Mouse (Mus musculus) R1 (cell line): ENCODE data around the gene Sh3gl1.

ENCODE experiments used
- DNase-seq: peaks from one replicate; pipeline ENCODE4 v3.0.0-alpha.2; 2018; ENCODE audit warnings: low read depth, low spot score

The Sh3gl1 gene

DNA sequence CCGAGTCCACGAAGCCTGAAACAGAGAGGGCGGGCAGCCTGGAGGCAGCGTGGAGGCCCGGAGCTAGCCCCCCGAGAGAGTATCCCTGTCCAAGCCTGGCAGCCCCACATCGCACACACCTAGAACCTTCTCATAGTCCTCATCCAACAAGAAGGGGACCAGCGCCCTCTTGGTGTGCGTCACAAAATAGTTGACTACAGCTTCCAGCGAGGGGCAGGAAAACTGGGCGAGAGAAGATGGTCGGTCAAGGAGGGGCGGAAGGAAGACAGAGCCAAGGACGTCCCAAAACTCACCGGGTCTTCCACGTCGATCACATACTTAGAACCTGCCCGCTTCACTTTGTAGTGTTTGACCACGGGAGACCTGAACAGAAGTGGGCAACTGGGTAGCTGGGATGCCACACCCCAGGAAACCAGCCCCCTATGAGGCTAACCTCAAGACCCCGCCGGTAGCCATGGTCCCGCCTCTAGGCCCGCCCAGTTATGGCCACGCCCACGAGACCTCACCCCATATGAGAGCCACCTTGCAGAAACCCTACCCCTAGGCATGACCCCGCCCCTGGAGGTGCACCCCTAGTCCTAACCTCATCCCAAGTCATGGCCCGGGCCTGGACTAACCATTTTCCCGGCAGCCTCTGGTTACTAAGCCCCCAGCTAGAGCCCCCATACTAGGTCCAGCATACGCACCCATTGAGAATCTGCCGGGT, 36.5 kb downstream of the Sh3gl1 start:
- DNase-seq = peak; percentile 87

DNA sequence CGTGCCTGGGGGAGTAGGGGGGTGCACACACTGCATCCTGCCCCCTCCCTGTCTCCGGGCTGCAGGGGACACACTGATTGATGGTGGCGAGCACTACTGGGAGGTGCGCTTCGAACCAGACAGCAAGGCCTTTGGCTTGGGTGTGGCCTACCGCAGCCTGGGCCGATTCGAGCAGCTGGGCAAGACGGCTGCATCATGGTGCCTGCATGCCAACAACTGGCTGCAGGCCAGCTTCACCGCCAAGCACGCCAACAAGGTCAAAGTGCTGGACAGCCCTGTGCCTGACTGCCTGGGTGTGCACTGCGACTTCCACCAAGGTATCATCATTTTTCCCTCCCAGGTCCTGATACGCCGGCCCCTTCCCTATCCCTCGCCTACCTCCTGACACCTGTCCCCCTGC, 40.4 kb downstream of the Sh3gl1 start:
- DNase-seq = no peak

DNA sequence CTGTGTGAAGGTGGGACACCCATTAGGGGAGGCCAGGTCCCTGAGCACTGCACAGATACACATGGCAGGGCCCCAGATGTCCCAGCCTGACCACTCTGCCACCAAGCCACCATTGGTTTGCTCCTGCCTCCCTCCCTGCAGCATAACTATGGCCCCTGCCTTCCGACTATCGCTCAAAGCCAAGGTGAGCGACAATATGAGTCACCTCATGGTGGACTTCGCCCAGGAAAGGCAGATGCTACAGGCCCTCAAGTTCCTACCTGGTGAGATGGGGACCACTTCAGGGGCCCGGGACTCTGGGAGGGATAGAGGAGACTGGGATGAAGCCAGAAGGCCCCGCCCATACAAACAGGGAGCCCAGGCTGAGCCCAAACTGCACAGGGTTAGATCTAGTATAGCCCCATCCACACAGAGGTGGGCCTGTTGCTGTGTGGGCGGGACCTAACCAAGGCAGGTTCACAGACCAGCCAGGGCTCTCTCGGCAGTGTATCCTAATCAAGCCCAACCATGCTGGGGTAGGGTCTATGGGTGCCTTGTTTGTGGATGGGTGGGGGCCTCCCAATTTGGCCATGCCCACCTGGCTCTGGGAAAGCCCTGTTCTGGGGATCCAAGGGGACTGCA, 46.0 kb downstream of the Sh3gl1 start:
- DNase-seq = peak; percentile 41

DNA sequence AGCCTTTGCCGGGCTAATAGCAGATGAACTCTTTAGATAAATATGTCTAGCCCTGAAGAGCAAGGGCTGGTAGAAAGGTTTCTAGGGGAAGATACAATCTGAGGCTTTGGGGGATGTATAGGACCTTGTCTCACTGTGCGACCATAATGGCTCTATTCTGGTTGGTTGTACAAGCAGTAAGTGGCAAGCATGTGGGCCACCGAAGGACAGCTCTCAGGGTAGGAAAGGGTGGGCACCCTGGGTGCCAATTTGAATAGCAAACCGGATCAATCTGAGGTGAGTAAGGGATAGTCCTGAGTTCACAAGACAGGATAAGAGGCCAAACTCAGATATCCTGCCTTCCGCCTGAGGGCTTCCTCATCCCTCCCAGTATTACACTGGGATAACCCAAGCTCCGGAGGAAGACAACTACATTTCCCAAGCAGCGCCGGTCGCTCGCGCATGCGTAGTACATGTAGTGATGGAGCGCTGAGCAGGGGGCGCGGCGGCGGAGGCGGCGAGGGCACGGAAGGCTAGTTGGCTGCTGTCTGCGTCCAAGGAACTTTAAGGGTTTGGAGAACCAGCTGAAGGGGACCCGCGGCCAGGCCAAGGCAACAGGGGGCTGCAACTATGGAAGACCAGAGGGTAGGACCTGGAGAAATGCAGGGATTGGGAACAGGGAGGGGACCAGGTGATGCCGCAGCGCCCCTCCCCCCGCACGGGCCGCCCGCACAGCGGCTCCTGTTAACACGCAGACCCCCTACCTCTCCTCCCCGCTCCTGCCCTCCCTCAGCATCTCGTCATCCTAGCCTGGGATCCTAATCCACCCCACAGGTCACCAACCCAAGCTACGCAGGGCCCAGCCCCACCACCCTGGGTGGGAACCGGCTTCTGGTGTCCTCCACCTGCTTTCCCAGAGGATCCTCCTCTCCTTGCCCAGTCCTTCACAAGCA, 50.1 kb downstream of the Sh3gl1 start, which contains the start of gene Fsd1:
Gene Fsd1 (plus strand): TSS at position 480 of the 932 bp plus-strand sequence.
- peak; percentile 81 for DNase-seq

DNA sequence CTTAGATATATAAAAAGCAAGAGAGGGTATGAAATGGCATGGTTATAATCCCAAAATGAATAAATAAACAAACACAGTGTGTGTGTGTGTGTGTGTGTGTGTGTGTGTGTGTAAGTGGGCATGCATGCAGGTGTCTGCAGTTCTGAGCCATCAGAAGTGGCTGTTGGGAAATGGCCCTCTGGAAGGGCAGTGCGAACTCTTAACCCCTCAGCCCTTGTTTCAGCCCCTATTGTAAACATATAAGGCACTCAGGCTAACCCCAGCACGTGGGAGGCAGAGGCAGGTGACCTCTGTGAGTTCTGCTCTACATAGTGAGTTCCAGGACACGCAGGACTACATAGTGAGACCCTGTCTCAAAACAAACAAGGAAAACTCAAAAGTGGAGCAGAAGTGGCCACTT, 59.1 kb downstream of the Sh3gl1 start:
- DNase-seq = no peak

DNA sequence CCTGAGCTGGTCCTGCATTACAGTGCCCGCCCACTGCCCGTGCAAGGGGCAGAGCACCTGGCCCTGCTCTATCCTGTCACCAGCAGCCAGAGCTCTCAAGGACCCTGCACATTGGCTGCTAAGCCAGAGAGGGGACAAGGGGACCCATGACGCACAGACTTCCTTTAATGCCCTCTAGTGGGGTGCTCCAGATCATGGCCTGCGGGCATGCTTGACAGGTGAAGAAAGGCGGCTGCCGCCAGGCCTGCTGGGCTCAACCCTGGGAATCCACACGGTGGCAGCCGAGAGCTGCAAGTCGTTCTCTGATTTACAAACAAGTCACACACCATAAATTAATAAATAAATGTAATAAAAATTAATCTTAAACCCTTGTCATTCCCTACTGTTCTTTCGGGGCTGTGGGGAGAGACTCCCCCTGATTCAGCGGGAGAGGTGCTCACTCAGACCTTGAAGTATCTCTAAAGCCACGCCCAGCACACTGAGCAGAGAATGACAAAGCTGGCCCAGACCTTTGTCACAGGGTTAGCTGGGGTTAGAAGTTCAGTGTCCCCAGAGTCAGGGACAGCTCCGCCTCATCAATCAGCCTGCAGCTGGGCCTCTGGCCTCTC, 60.1 kb downstream of the Sh3gl1 start:
- peak; percentile 83 for DNase-seq

DNA sequence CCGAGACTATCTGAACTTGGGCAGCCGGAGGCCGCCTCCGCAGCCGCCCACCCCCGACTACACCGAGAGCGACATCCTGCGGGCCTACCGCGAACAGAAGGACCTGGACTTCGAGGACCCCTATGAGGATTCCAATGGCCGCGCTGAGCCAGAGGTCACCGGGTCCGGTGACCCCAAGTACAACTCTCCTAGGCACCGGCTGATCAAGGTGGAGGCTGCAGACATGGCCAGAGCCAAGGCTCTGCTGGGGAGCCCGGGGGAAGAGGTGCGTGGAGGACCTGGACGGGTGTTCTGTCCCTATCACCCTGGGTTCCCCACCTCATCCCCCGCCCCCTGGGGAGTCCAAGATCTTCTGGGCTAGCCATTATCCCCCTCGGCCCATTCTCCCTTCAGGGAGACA, 65.0 kb downstream of the Sh3gl1 start:
- no peak for DNase-seq

DNA sequence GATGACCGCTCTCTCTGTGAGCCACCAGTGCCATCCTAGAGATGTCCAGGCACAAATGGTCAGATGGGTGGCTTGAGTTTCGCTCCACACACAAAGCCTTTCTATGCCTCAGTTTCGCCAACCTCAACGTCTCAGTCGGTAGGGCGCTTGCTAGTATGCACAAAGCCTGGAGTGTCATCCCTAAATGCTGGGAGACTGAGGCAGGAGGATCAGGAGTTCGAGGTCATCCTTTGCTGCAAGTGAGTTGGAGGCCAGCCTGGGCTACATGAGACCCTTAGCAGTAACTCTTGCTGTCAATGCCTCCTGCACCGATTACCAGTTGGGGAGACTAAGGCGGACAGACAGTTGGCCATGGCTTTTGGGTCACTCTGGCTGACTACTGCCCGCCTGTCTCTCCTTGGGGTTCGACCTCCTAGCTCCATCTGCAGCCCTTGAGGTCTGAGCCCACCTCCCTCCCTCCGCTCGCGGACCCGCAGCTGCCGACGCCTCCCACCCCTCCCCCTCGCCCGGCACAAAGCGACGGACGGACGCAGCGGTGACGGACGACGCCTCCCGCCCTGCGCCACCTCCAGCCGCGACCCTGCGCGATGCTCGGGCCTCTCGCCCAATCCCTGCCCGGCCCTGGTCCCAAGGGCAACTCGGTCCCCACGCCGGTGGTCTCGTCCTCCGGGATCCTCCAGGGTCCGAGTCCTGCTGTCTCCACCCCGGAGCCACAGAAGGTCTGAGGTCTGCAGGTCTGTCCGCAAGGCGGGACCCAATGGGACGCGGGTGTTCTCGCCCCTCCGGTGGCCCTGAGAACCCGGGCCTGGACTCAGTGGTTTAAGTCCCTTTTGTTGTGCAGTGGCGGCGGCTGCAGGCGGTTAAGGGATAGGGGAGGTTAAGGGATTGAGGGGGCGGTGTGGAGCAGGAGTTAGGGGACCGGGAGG, 66.2 kb downstream of the Sh3gl1 start, which contains the start of gene Shd:
Gene Shd (plus strand): TSS at position 502 of the 926 bp plus-strand sequence.
- DNase-seq = no peak

DNA sequence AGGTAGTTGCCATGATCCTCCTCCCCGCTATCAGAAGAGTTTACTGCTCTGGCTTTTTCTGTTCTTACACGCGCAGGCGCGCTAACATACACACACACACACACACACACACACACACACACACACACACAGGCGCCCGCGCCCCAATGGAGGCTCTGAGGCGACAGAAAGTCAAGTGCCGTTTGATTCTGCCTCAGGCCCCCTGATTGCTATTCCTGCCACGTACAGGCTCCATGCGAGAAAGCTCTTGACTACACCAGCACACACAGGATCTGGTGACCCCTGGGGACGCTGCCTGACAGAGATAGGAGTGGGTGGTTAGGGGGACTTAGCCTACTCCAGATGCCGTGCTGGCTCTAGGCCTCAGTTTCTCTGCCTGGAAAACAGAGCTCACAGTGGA, 66.9 kb downstream of the Sh3gl1 start:
- DNase-seq = no peak

DNA sequence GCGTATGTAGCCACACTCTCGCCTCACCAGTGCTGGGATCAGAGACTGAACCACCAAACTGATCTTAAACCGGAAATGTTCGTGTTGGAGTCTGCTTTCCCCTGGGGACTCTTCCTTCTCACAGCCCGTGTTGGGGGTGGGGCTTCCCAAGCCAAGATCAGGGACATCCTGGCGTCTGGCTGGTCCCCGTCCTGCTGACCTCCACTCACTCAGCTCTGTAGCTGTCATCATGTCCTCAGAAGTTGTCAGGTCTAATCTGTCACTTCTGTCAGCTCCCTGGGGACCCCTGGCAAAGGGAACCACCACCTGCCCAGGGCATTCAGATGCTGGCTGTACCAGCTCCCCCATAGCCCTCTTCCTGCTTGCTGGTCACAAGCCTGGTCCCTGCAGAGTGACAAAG, 68.2 kb downstream of the Sh3gl1 start:
- DNase-seq = no peak

DNA sequence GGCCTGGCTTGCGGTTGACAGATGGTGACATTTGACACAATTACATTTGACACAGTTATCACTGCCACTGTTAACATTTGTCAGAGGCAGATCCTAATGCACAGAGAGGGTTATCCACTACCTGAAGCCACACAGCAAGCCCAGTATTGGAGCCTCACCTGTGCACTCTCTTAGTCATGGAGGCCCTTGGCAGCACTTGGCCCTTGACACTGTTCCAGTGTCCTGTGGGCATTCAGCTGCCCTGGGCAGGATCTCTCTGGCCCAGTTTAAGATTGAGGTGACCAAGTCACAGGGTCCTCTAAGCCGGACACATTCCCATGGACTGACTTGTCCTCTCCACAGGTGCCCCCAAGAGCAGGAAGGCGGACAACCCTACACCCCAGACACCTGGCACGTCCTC, 69.2 kb downstream of the Sh3gl1 start:
- DNase-seq = no peak
